Mouse (Mus musculus): Measurements from ENCODE around the gene Myo18a. TPM values are rescaled to one million over a fixed set of nuclear protein-coding genes. Genes with fewer than 3 reads are reported as not detected.
A peak's percentile ranks its signal among the peaks of the same experiment; 100 is the strongest.

The Myo18a gene
- polyA plus RNA-seq, 1 experiment from 2014 or later: 27.7 TPM

- peak; percentile 27; the same call in 1 of the 2 replicates for ATAC-seq
- H3K27ac ChIP-seq: no peak overlapping the region
- 37% methylated on average over 5 of the region's 5 CpGs for WGBS
Measured at GRCm38 (mm10) chr11:77848131-77848530, 85.1 kb downstream of the Myo18a start.

GRCm38 (mm10) chr11:77849151-77849550, 86.1 kb downstream of the Myo18a start:
- Histone ChIP-seq H3K36me3 (peaks cover 21% of the 10 kb centered on the region; the same call in 1 of the 2 replicates), H3K4me2 (replicated peaks) (no peak overlapping the region)
- 75% methylated on average over 7 of the region's 7 CpGs for WGBS

More at GRCm38 (mm10) chr11:77848131-77848530, 85.1 kb downstream of the Myo18a start:
- H3K36me3 ChIP-seq: peaks cover 22% of the 10 kb centered on the region
- no peaks in the 10 kb centered on the region for H3K9me3 ChIP-seq
- no peak overlapping the region for H3K4me2 ChIP-seq (replicated peaks)
- peaks cover 16% of the 10 kb centered on the region for H3K4me1 ChIP-seq (replicated peaks)
- H3K27me3 ChIP-seq (replicated peaks): no peaks in the 10 kb centered on the region
- no peak overlapping the region for H3K9ac ChIP-seq
- no peak overlapping the region for H3K4me3 ChIP-seq (replicated peaks)

GRCm38 (mm10) chr11:77850401-77851244, 87.6 kb downstream of the Myo18a start:
- H3K36me3 ChIP-seq: peaks cover 18% of the 10 kb centered on the region; the same call in 1 of the 2 replicates
- no peaks in the 10 kb centered on the region for H3K9me3 ChIP-seq
- H3K9ac ChIP-seq: no peak overlapping the region
- 0 out of 2 replicates have a peak overlapping the region, but pooled peaks have one; percentile 24 for H3K27ac ChIP-seq
- no peak overlapping the region for H3K4me3 ChIP-seq (replicated peaks)
- peak overlapping the region; percentile 18; the same call in 1 of the 2 replicates for H3K4me2 ChIP-seq (replicated peaks)
- H3K4me1 ChIP-seq (replicated peaks): peaks cover 34% of the 10 kb centered on the region
- WGBS: 44% methylated on average over 24 of the region's 24 CpGs
- no peaks in the 10 kb centered on the region for H3K27me3 ChIP-seq (replicated peaks)
- peak; percentile 30; the same call in 1 of the 2 replicates for ATAC-seq

More at GRCm38 (mm10) chr11:77849151-77849550, 86.1 kb downstream of the Myo18a start:
- no peak overlapping the region for H3K27ac ChIP-seq
- H3K4me1 ChIP-seq (replicated peaks): peaks cover 21% of the 10 kb centered on the region
- no peaks in the 10 kb centered on the region for H3K9me3 ChIP-seq
- H3K27me3 ChIP-seq (replicated peaks): no peaks in the 10 kb centered on the region
- no peak for ATAC-seq
- H3K4me3 ChIP-seq (replicated peaks): no peak overlapping the region
- H3K9ac ChIP-seq: no peak overlapping the region

GRCm38 (mm10) chr11:77851483-77852010, 88.5 kb downstream of the Myo18a start:
- 77% methylated on average over 6 of the region's 6 CpGs for WGBS
- no peaks in the 10 kb centered on the region for H3K9me3 ChIP-seq
- H3K36me3 ChIP-seq: peaks cover 17% of the 10 kb centered on the region; the same call in 1 of the 2 replicates
- no peak overlapping the region for H3K27ac ChIP-seq
- no peak overlapping the region for H3K9ac ChIP-seq
- H3K4me2 ChIP-seq (replicated peaks): no peak overlapping the region
- H3K4me3 ChIP-seq (replicated peaks): no peak overlapping the region
- H3K4me1 ChIP-seq (replicated peaks): peaks cover 34% of the 10 kb centered on the region
- ATAC-seq: no peak
- no peaks in the 10 kb centered on the region for H3K27me3 ChIP-seq (replicated peaks)

GRCm38 (mm10) chr11:77852195-77852594, 89.1 kb downstream of the Myo18a start:
- Histone ChIP-seq H3K9me3 (no peaks in the 10 kb centered on the region), H3K9ac (no peak overlapping the region), H3K27ac (no peak overlapping the region), H3K27me3 (replicated peaks) (no peaks in the 10 kb centered on the region), H3K4me2 (replicated peaks) (no peak overlapping the region), H3K4me3 (replicated peaks) (no peak overlapping the region), H3K36me3 (peaks cover 17% of the 10 kb centered on the region; the same call in 1 of the 2 replicates), H3K4me1 (replicated peaks) (peaks cover 34% of the 10 kb centered on the region)
- whole genome bisulfite sequencing: 54% methylated on average over 3 of the region's 3 CpGs
- ATAC-seq: no peak

- 87% methylated on average over 17 of the region's 17 CpGs for WGBS
- Histone ChIP-seq H3K27me3 (replicated peaks) (no peaks in the 10 kb centered on the region), H3K9ac (no peak overlapping the region), H3K4me1 (replicated peaks) (peaks cover 30% of the 10 kb centered on the region), H3K36me3 (peaks cover 19% of the 10 kb centered on the region; the same call in 1 of the 2 replicates), H3K9me3 (no peaks in the 10 kb centered on the region), H3K4me3 (replicated peaks) (no peak overlapping the region), H3K27ac (no peak overlapping the region), H3K4me2 (replicated peaks) (no peak overlapping the region)
- no peak for ATAC-seq
Measured at GRCm38 (mm10) chr11:77852941-77853668, 90.1 kb downstream of the Myo18a start.

GRCm38 (mm10) chr11:77854641-77855040, 91.6 kb downstream of the Myo18a start:
- 0 out of 2 replicates have a peak overlapping the region, but pooled peaks have one; percentile 10 for H3K9ac ChIP-seq
- H3K9me3 ChIP-seq: no peaks in the 10 kb centered on the region
- H3K4me3 ChIP-seq (replicated peaks): no peak overlapping the region
- H3K27ac ChIP-seq: no peak overlapping the region
- WGBS: 60% methylated on average over 3 of the region's 3 CpGs
- no peak for ATAC-seq
- no peak overlapping the region for H3K4me2 ChIP-seq (replicated peaks)
- H3K36me3 ChIP-seq: peaks cover 19% of the 10 kb centered on the region; the same call in 1 of the 2 replicates
- H3K27me3 ChIP-seq (replicated peaks): no peaks in the 10 kb centered on the region
- H3K4me1 ChIP-seq (replicated peaks): peaks cover 30% of the 10 kb centered on the region

- H3K27ac ChIP-seq: no peak overlapping the region
- no peak overlapping the region for H3K4me2 ChIP-seq (replicated peaks)
- H3K9ac ChIP-seq: peak overlapping the region; percentile 10; the same call in 1 of the 2 replicates
- H3K9me3 ChIP-seq: no peaks in the 10 kb centered on the region
- peaks cover 25% of the 10 kb centered on the region for H3K4me1 ChIP-seq (replicated peaks)
- H3K4me3 ChIP-seq (replicated peaks): no peak overlapping the region
- 41% methylated on average over 15 of the region's 15 CpGs for WGBS
- peaks cover 16% of the 10 kb centered on the region; the same call in 1 of the 2 replicates for H3K36me3 ChIP-seq
- ATAC-seq: no peak
- no peaks in the 10 kb centered on the region for H3K27me3 ChIP-seq (replicated peaks)
Measured at GRCm38 (mm10) chr11:77855396-77855795, 92.3 kb downstream of the Myo18a start.

- no peak overlapping the region for H3K27ac ChIP-seq
- no peak for ATAC-seq
- no peaks in the 10 kb centered on the region for H3K9me3 ChIP-seq
- H3K9ac ChIP-seq: no peak overlapping the region
- H3K4me2 ChIP-seq (replicated peaks): no peak overlapping the region
- no peaks in the 10 kb centered on the region for H3K27me3 ChIP-seq (replicated peaks)
- no peak overlapping the region for H3K4me3 ChIP-seq (replicated peaks)
- H3K4me1 ChIP-seq (replicated peaks): peaks cover 21% of the 10 kb centered on the region
- 89% methylated on average over 6 of the region's 6 CpGs for WGBS
- peaks cover 21% of the 10 kb centered on the region; the same call in 1 of the 2 replicates for H3K36me3 ChIP-seq
Measured at GRCm38 (mm10) chr11:77857089-77857488, 94.0 kb downstream of the Myo18a start.

GRCm38 (mm10) chr11:77858589-77858988, 95.5 kb downstream of the Myo18a start:
- ATAC-seq: no peak

GRCm38 (mm10) chr11:77860947-77861346, 97.9 kb downstream of the Myo18a start:
- Histone ChIP-seq H3K27ac (no peak overlapping the region), H3K27me3 (replicated peaks) (no peaks in the 10 kb centered on the region), H3K9me3 (no peaks in the 10 kb centered on the region), H3K4me2 (replicated peaks) (no peak overlapping the region), H3K36me3 (peaks cover 8% of the 10 kb centered on the region; the same call in 1 of the 2 replicates), H3K4me1 (replicated peaks) (no peaks in the 10 kb centered on the region), H3K9ac (no peak overlapping the region), H3K4me3 (replicated peaks) (no peak overlapping the region)
- no peak for ATAC-seq
- 83% methylated on average over 9 of the region's 9 CpGs for WGBS

More at GRCm38 (mm10) chr11:77858589-77858988, 95.5 kb downstream of the Myo18a start:
- Histone ChIP-seq H3K4me2 (replicated peaks) (no peak overlapping the region), H3K9ac (no peak overlapping the region), H3K9me3 (no peaks in the 10 kb centered on the region), H3K36me3 (peaks cover 13% of the 10 kb centered on the region; the same call in 1 of the 2 replicates), H3K4me1 (replicated peaks) (peaks cover 17% of the 10 kb centered on the region), H3K27ac (no peak overlapping the region), H3K27me3 (replicated peaks) (no peaks in the 10 kb centered on the region), H3K4me3 (replicated peaks) (no peak overlapping the region)
- WGBS: 67% methylated on average over 9 of the region's 9 CpGs

GRCm38 (mm10) chr11:77862887-77863286, 99.8 kb downstream of the Myo18a start:
- peaks cover 2% of the 10 kb centered on the region; the same call in 1 of the 2 replicates for H3K4me1 ChIP-seq (replicated peaks)
- no peaks in the 10 kb centered on the region for H3K9me3 ChIP-seq
- no peak overlapping the region for H3K4me2 ChIP-seq (replicated peaks)
- no peaks in the 10 kb centered on the region for H3K27me3 ChIP-seq (replicated peaks)
- H3K36me3 ChIP-seq: peaks cover 6% of the 10 kb centered on the region; the same call in 1 of the 2 replicates
- no peak overlapping the region for H3K9ac ChIP-seq
- ATAC-seq: no peak
- WGBS: 87% methylated on average over 7 of the region's 7 CpGs
- no peak overlapping the region for H3K27ac ChIP-seq
- H3K4me3 ChIP-seq (replicated peaks): no peak overlapping the region
